Mouse (Mus musculus) heart, embryonic 14.5 days (tissue): ENCODE data around the gene Ptms. TPM values are rescaled to one million over a fixed set of nuclear protein-coding genes. Genes with fewer than 3 reads are reported as not detected.
A peak's percentile ranks its signal among the peaks of the same experiment; 100 is the strongest.
"Not testable (repeated sequence)": the region's sequence is repeated elsewhere in the genome, so short reads cannot be mapped to it uniquely, and the experiment has no call there.

Experiments used
- ATAC-seq: fragments of 200-750 bp; cut with Nextera tagmentation; 2 replicates; pipeline ENCODE4 v1.8.0; 2017; ENCODE audit warnings: low read depth, moderate TSS enrichment; ENCODE audit not compliant: insufficient number of reproducible peaks, insufficient read depth, low FRiP score
- H3K27ac ChIP-seq, 2 experiments: fragments of 200-500 bp in 1 of 2; fragments of 300-500 bp in 1 of 2; sonication (generic) in 1 of 2; replicated peaks in 1 of 2; 2 replicates each; pipeline ENCODE4 v1.5.1; 2012 to 2014; ENCODE audit warnings: low read depth in 2 of 2, low read length in 2 of 2, control low read depth in 1 of 2, mild to moderate bottlenecking in 1 of 2, mixed read lengths in 1 of 2; ENCODE audit not compliant: control insufficient read depth in 1 of 2, insufficient read depth in 1 of 2
- H3K27me3 ChIP-seq: fragments of 300-500 bp; sonication (generic); 2 replicates; pipeline ENCODE4 v1.6.1; 2014; ENCODE audit warnings: mild to moderate bottlenecking, low read length, control low read depth; ENCODE audit not compliant: control insufficient read depth, insufficient read depth
- H3K36me3 ChIP-seq: fragments of 300-500 bp; sonication (generic); 2 replicates; pipeline ENCODE4 v1.6.1; 2014; ENCODE audit warnings: mild to moderate bottlenecking, control low read depth, low read length, mixed read lengths; ENCODE audit not compliant: control insufficient read depth, insufficient read depth
- H3K4me1 ChIP-seq, 2 experiments: fragments of 200-500 bp in 1 of 2; fragments of 300-500 bp in 1 of 2; sonication (generic) in 1 of 2; 2 replicates each; pipeline ENCODE4 v1.6.1; 2012 to 2014; ENCODE audit warnings: low read length in 2 of 2, control low read depth in 1 of 2, mixed read lengths in 1 of 2; ENCODE audit not compliant: control insufficient read depth in 2 of 2, insufficient read depth in 2 of 2
- H3K4me2 ChIP-seq: fragments of 300-500 bp; sonication (generic); 2 replicates; pipeline ENCODE4 v1.6.1; 2014; ENCODE audit warnings: mild to moderate bottlenecking, low read length
- H3K4me3 ChIP-seq, 2 experiments: fragments of 200-500 bp in 1 of 2; fragments of 300-500 bp in 1 of 2; sonication (generic) in 1 of 2; 2 replicates each; pipeline ENCODE4 v1.5.1; 2012 to 2014; ENCODE audit warnings: low read length in 2 of 2, mild to moderate bottlenecking in 2 of 2, control low read depth in 1 of 2, low read depth in 1 of 2, moderate library complexity in 1 of 2; ENCODE audit not compliant: control insufficient read depth in 1 of 2, insufficient read depth in 1 of 2
- H3K9ac ChIP-seq: fragments of 300-500 bp; sonication (generic); 2 replicates; pipeline ENCODE4 v1.6.1; 2014; ENCODE audit warnings: mild to moderate bottlenecking, low read length
- H3K9me3 ChIP-seq: fragments of 300-500 bp; sonication (generic); 2 replicates; pipeline ENCODE4 v1.6.1; 2016; ENCODE audit warnings: low read length, control low read depth; ENCODE audit not compliant: control insufficient read depth
- WGBS: fragments of 180-500 bp; shearing (Covaris S2); extraction: QIAGEN DNeasy Blood & Tissue Kit; methylation state at CpG from one replicate; pipeline ENCODE4 v1.1.7; 2014; 5-methylcytosine and 5-hydroxymethylcytosine counted together
- polyA plus RNA-seq: library from polyadenylated mRNA; unstranded; fragments of >200 nt; fragmentation: Nextera tagmentation; extraction: Ambion mirVana; gene quantifications from 2 replicates; pipeline ENCODE4 v1.2.1, GENCODE M21; 2014

Gene Ptms
- polyA plus RNA-seq, 1 experiment from 2014 or later, result 251 TPM

DNA sequence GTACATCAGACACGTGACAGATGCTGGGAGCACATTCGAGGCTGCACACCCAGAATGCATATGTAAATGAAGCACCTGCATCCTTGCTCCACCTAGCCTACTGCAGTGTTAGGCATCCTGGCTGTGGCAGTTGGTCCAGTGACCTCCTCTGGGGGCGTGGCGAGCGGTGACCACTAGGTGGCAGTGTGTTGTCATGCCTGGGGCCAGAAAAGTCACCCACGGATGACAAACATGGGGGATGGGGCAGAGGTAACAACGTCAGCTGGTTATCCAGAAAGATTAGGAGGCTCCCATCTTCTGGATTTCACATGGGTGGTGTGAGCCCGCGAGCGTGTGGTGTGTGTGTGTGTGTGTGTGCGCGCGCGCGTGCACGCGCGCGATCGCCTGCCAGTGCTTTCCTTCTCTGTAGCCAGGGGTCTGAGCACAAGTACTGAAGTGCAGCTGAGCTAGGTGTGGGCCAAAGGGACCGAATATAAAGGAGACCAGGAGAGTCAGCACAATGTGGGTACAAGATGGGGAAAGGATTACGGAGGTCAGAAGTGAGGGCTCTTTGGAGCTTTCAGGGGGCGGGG lies 16.2 kb downstream of the Ptms start:
- no peaks in the 10 kb centered on the region for H3K36me3 ChIP-seq
- peak overlapping the region; percentile 70 for H3K4me2 ChIP-seq
- peak overlapping the region; percentile 69 for H3K9ac ChIP-seq
- under 1% methylated on average over 23 of the region's 23 CpGs for WGBS
- peak; percentile 80 for ATAC-seq
- no peaks in the 10 kb centered on the region for H3K9me3 ChIP-seq
- H3K4me1 ChIP-seq, result peaks cover 9 to 12% of the 10 kb centered on the region in 2 experiments
- no peaks in the 10 kb centered on the region for H3K27me3 ChIP-seq
- peak overlapping the region; percentile 92 to 99 for H3K27ac ChIP-seq
- H3K4me3 ChIP-seq, result peak overlapping the region; percentile 47 to 49

DNA sequence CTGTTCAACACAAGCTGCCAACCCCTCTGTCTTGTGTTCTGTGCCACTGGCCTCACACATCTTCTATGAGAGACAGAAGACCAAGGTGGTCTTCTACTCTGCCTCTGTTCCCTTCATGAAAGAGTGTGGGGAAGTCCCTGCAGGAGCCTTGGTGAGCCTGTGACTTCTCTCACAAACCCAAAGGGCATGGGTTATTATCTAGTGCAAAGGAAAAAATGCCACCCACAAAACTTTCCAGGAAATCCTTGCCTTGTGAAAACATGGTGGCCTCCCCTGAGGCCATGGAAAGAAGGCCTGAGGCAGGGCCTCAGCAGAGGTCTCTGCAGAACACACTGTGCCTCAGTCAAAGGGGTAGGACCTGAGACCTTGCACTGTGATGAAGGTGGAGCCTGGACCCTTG lies 18.1 kb downstream of the Ptms start:
- peaks cover 9 to 12% of the 10 kb centered on the region in 2 experiments for H3K4me1 ChIP-seq
- no peak overlapping the region for H3K4me2 ChIP-seq
- H3K27ac ChIP-seq, result no peak overlapping the region
- H3K9me3 ChIP-seq, result no peaks in the 10 kb centered on the region
- no peaks in the 10 kb centered on the region for H3K36me3 ChIP-seq
- no peak overlapping the region for H3K4me3 ChIP-seq
- H3K27me3 ChIP-seq, result no peaks in the 10 kb centered on the region
- no peak for ATAC-seq
- no peak overlapping the region for H3K9ac ChIP-seq

DNA sequence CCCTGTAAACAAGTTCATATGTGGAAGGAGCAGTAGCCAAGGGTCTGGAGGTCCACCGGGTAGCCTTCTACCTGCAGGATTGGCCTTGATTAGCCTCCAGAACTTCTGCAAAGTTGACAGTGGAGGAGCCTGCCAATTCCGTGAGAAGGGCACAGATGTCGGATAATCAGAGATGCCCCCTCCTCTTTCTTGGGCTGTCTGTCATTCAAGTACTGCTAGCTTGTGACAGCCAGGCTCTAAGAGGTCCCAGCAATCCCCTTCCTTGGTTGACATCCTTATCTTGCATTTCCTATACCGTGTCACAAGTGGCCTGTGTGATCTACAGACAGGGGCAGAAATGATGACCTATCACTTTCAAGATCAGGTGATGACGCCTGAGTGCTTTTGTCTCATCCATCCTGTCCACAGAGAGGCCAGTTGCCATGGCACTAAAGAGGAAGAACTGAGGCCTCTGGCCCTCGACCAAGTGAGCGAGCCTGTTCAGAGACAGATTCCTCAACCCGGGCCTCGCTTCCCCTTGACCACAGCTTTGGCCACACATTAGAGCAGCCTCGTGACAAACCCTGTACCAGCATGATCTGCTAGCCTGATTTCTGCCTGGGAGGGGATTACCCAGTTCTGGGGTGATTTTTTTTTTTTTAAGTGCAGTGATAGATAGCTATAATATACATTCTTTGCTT lies 19.0 kb downstream of the Ptms start:
- Histone ChIP-seq H3K27me3 (no peaks in the 10 kb centered on the region), H3K27ac (no peak overlapping the region), H3K9ac (no peak overlapping the region), H3K4me1 (peaks cover 9 to 12% of the 10 kb centered on the region in 2 experiments), H3K4me3 (no peak overlapping the region), H3K9me3 (no peaks in the 10 kb centered on the region), H3K4me2 (no peak overlapping the region), H3K36me3 (no peaks in the 10 kb centered on the region)
- 26% methylated on average over 10 of the region's 10 CpGs for WGBS
- no peak for ATAC-seq

DNA sequence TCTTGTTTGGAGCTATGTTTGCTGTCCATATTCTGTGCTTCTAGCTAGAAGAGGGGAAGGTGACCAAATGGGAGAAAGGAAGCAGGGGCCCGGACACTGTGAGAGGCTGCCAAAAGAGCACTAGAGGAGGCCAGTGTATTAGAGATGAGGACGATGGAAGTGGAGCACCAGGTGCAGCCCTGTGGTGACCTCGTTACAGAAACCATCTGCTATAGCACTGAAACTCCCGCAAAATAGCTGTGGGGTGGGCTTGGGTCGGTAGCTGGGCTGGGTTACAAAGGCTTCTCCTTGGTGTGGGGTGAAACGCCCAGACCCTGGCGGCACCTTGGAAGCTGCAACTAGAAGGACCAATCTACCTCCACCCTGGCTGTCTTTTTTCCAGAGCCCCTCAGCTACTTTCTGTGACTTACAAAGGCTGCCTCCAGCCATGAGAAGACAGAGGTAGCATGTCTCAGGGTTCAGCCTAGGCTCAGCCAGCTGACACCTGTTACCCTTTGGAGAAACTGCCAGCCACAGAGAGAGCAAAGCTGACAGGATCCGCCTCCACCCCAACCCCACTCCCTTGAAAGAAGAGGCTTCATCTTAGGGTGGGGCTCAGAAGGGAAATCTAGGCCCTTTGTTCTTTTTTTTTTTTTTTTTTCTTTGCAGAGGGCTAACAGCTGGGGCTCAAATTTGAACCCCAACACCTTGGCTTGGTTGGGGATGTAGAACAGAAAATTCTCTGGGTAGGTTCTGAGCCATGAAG lies 19.7 kb downstream of the Ptms start:
- no peak overlapping the region for H3K27ac ChIP-seq
- H3K4me2 ChIP-seq, result no peak overlapping the region
- H3K4me1 ChIP-seq, result peaks cover 7 to 10% of the 10 kb centered on the region in 2 experiments
- no peaks in the 10 kb centered on the region for H3K27me3 ChIP-seq
- no peak for ATAC-seq
- no peak overlapping the region for H3K9ac ChIP-seq
- H3K9me3 ChIP-seq, result no peaks in the 10 kb centered on the region
- H3K4me3 ChIP-seq, result no peak overlapping the region
- WGBS, result 64% methylated on average over 8 of the region's 8 CpGs
- H3K36me3 ChIP-seq, result no peaks in the 10 kb centered on the region

DNA sequence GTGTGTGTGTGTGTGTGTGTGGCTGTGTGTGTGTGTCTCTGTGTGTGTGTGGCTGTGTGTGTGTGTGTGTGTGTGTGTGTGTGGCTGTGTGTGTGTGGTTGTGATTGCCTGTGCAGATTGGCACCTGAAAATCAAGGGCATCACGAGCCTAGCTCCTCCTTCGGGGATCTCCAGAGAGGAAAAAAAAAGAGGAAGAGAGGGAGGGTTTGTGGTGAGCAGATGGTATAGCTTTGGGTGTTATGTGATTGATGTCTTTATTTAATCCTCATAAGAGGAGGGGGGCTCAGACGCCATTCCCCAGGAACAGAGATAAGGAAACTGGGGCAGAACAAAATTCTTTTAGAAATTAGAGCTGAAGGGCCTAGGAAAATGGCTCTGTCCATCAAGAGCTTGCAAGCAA lies 21.5 kb downstream of the Ptms start:
- Histone ChIP-seq H3K36me3 (no peaks in the 10 kb centered on the region), H3K4me2 (no peak overlapping the region), H3K9ac (no peak overlapping the region), H3K4me3 (no peak overlapping the region), H3K4me1 (no peaks in the 10 kb centered on the region), H3K27me3 (no peaks in the 10 kb centered on the region), H3K9me3 (no peaks in the 10 kb centered on the region), H3K27ac (no peak overlapping the region)
- WGBS, result 34% methylated on average over 3 of the region's 3 CpGs
- no peak for ATAC-seq

DNA sequence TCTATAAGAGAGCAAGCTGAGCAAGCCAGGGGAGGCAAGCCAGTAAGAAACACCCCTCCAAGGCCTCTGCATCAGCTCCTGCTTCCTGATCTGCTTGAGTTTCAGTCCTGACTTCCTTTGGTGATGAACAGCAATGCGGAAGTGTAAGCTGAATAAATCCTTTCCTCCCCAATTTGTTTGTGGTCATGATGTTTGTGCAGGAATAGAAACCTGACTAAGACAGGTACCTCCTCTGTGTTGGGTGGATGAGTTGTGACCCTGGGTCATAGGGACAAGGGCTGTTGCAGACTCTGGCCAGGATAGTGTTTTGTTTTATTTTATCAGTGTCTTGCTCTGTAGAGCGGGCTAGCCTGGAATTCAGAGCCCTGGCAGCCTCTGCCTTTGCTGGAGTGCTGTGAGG lies 25.8 kb downstream of the Ptms start:
- H3K27ac ChIP-seq, H3K27me3 ChIP-seq, H3K4me1 ChIP-seq, ATAC-seq, H3K36me3 ChIP-seq, H3K9ac ChIP-seq, H3K4me3 ChIP-seq, H3K9me3 ChIP-seq, H3K4me2 ChIP-seq: not testable (repeated sequence)
- 82% methylated on average over 2 of the region's 2 CpGs for WGBS

DNA sequence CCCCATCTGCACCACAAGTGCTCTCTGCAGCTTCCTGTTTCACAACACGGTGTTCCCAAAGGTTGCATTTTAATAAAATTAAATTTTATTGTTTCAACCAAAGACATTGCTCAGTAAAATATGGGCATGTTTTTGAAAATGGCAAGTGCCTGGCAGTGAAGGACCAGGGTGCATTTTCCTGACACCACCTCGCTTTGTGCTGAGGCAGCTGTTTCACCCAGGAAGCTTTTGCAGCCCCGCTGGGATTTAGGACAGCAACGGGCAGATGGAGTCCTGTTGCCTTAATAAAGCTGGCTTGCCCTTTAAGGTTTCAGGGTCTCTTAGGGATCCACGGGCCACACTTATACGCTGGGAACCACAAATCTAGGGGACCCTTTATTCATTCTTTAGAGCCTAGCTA lies 28.9 kb downstream of the Ptms start:
- Histone ChIP-seq H3K9ac (no peak overlapping the region), H3K4me1 (no peaks in the 10 kb centered on the region), H3K4me2 (no peak overlapping the region), H3K36me3 (no peaks in the 10 kb centered on the region), H3K27me3 (no peaks in the 10 kb centered on the region), H3K27ac (no peak overlapping the region), H3K4me3 (no peak overlapping the region), H3K9me3 (no peaks in the 10 kb centered on the region)
- WGBS, result 62% methylated on average over 6 of the region's 6 CpGs
- ATAC-seq, result no peak
